11 mouse cellular contexts compared by ENCODE assay signal in genomic region chr8:19704441-19705215, GRCm38 (mm10). TPM values are rescaled to one million over a fixed set of nuclear protein-coding genes. Genes with fewer than 3 reads are reported as not detected.
DNase-seq lines count a peak whose midpoint lies in the region; ATAC-seq and TF ChIP-seq lines count a peak whose summit lies in the region.
"Not testable (repeated sequence)": the region's sequence is repeated elsewhere in the genome, so short reads cannot be mapped to it uniquely, and the experiment has no call there.
"Had no signal": no experiment of that assay in that cellular context is flagged by ENCODE, and none has a peak within 500 bp of the region (broad histone marks: within the 10 kb centered on the region; RNA-seq: fewer than 3 reads in every experiment).

No protein-coding gene starts in this region.

- ATAC-seq in megakaryocyte-erythroid progenitor cell, adult 5-6 weeks (replicated peaks; ENCODE audit: low FRiP score, low TSS enrichment, poor library complexity, severe bottlenecking): peak; percentile 86

- H3K27me3 ChIP-seq in E14TG2a.4 (ENCODE audit: insufficient read depth, low read length): not testable (repeated sequence)

- TF ChIP-seq CTCF in E14TG2a.4 (conservative IDR thresholded peaks at IDR 0.05; ENCODE audit: low read length): peak; percentile 10; the same call in 1 of the 2 replicates
- peak; percentile 17 for TF ChIP-seq CTCF in left cerebral cortex, adult 2 months (IDR thresholded peaks at IDR 0.05)

- DNase-seq in cerebellum, adult 9-11 months: peak; percentile 55
- DNase-seq in gastrocnemius, postnatal 25 days: peak; percentile 49
- DNase-seq in kidney, adult 18-20 months: peak; percentile 51
- DNase-seq in left cerebral cortex, adult 2 months (ENCODE audit: extremely low spot score in 1 of 2, low spot score in 2 of 2): peak in 1 of 2 experiments; percentile 61
- DNase-seq in thymus, postnatal 14 days: peak; percentile 36
- DNase-seq in urinary bladder, postnatal 4 days (ENCODE audit: low spot score in 2 of 2): peak; percentile 67 to 85

- H3K9me3 ChIP-seq in E14TG2a.4 (ENCODE audit: low read length): peaks cover 19% of the 10 kb centered on the region

- H3K4me1 ChIP-seq in E14TG2a.4 (replicated peaks; ENCODE audit: low read depth, low read length): peaks cover 11% of the 10 kb centered on the region

- intact Hi-C loops in left cerebral cortex, adult 2 months (cut with DNase I): not testable (repeated sequence)

- H3K4me3 ChIP-seq in E14TG2a.4 (replicated peaks; ENCODE audit: low read length); left cerebral cortex, adult 2 months: not testable (repeated sequence)

- H3K36me3 ChIP-seq in E14TG2a.4 (ENCODE audit: insufficient read depth, low read length): not testable (repeated sequence)

- H3K27ac ChIP-seq in left cerebral cortex, adult 2 months: not testable (repeated sequence)

RNA-seq across cellular contexts. Expression of gene 4930467E23Rik, which starts 24.7 kb away (rescaled TPM):
- not detected for total RNA-seq in gastrocnemius, postnatal 25 days (2021)
- under 1 TPM; 0.19 to 1.00 TPM for total RNA-seq in left cerebral cortex, adult 2 months (2021)
- not detected in 2 replicates for total RNA-seq in megakaryocyte-erythroid progenitor cell, adult 5-6 weeks (2014; fragmentation: Nextera tagmentation)
- 0.38 TPM in 1 of 2 replicates, not detected in the other for total RNA-seq in megakaryocyte-erythroid progenitor cell, adult 5-6 weeks (2017)
- total RNA-seq: CH12.LX; forebrain, postnatal 0 days; midbrain, postnatal 0 days had no signal
